Mouse (Mus musculus): ENCODE measurements around the gene Fbxo11.
"Not testable (repeated sequence)": the region's sequence is repeated elsewhere in the genome, so short reads cannot be mapped to it uniquely, and the experiment has no call there.

Gene Fbxo11

DNA sequence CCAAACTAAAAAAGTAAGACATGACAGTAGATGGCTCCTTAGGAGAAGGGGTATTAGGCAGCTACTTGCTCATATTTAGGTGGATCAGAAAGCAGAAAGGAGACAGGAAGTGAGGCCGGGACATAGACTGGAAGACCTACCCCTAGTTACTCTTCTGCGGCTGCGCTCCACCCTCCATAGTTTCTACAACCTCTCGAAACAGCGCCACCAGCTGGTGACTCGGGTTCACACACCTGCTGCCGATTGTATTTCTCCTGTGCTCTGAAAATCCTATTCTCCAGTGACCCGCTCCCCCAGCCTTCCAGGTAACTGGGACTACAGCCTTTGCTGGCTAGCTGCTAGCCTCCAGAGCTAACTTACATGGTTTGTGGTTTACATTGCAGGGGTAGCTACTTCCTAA, 106.8 kb downstream of the Fbxo11 start:
- DNase-seq, result no peak

DNA sequence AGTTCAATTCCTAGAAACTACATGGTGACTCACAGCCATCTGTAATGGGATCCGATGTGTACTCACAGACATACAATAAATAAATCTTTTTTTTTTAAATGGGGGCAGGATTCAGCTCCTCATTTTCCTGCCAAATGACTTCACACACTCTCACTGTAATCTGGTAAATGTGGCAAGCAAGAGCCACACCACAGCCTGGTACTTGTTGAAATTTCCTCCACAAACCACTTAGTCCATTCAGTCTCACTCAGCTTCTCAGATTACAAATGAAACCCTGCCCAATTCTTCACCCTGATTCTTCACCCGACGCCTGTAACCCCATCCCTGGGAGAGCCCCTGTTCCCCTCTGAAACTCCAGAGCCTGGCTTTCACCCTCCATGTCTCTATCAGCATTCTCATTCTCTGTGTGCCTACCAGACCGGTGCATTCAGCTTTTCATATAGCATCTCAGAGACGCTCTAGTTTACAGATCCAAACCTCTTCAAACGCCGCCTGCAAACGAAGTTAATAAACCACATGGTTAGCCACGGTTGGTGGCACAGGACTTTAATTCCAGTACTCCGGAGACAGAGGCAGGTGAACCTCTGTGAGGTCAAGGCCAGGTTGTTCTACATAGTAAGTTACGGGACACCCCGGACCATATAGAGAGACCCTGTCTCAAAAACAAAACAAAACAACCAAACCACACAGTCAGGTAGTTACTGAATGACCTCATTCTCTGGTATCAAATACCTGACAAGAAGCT, 107.8 kb downstream of the Fbxo11 start:
- DNase-seq, result peak; percentile 78 to 82

DNA sequence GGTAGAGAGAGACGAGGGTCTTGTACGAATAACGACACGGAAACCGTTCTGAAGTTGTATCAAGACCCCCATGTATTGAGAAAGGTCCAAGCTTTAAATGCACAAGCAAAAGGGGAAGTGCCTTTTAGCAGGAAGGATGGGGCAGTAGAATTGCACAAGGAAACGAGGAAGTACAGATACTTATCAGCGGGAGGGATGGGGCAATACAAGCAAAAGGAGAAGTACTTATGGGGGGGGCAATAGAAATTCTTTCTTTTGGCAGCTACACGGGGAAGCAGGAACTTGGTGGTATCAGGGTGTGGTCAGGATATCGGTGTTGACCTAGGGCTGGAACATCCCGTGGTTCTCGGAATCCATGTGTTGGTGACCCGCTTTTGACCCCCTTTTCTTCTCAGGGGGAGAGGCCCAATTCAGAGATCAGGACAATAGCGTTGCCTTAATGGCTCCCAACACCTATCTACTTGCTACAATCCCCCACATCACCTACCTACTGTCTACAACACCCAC, 110.4 kb downstream of the Fbxo11 start:
- DNase-seq, result not testable (repeated sequence)

DNA sequence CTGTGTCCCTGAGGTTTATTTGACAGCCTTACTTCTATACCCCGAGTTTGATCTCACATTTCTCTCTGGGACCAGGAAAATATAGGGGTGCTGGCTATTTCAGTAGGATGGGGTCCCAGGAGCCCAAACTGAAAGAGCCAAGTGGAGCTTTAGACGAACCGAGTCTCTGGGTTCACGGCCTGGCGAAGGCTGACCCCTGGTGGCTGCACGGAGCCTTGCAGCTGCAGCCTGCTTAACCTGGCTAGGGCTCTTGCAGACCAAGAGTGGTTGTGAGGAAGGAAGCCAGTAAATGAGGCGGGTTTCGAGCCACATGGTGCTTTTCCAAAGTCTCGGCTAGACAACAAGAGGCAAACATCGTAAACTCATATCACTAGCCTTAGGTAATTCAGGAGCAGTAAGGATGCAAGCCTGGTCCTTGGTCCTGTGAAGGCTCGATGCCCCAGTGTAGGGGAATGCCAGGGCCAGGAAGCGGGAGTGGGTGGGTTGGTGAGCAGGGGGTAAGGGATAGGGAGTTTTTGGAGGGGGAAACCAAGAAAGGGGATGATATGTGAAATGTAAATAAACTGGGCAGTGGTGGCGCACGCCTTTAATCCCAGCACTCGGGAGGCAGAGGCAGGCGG, 116.0 kb downstream of the Fbxo11 start:
- DNase-seq, result peak; percentile 57 to 86
